Mouse (Mus musculus) R1 (cell line): ENCODE measurements around the gene Fam107b.

Experiments used
- DNase-seq: peaks from one replicate; pipeline ENCODE4 v3.0.0-alpha.2; 2018; ENCODE audit warnings: low read depth, low spot score

Fam107b gene

DNA sequence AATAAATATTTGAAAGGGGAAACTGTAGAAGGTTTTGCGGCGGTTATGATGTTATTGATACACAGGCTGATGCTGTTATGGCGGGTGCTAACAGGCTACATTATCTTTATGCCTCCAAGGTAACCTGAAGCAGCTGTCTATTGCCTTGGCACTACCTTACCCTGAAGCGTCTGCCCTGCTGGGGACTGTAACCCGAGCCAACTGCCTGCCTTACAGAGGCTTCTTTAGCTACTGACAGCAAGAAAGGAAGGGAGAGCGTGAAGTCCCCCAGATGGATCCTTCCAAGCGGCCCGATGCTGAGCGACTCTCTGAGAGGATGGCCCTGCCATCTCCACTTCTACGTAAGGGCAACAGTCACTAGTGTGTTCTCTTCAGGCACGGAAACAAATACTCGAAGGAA, at the start of gene Fam107b:
Gene Fam107b (plus strand): TSS at position 303 of the 400 bp plus-strand sequence.
- no peak for DNase-seq

DNA sequence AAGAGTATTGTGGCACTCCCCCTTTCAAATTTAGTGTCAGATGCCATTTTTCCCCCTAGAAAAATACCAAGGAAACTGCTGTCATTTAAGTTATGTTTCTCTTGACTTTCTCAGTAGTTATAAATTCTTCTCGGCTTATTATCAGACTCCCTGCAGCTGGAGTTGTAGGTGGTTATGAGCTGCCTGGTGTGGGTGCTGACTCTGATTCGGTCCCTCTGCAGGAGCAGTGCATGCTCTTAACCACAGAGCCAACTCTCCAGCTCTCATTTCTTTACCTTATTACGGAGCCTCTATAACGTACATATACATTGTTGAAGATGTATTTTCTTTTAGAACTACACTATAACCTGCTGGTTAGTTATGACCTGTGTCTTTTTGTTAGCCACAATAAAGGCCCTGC, 47.7 kb upstream of the Fam107b start:
- DNase-seq = no peak

DNA sequence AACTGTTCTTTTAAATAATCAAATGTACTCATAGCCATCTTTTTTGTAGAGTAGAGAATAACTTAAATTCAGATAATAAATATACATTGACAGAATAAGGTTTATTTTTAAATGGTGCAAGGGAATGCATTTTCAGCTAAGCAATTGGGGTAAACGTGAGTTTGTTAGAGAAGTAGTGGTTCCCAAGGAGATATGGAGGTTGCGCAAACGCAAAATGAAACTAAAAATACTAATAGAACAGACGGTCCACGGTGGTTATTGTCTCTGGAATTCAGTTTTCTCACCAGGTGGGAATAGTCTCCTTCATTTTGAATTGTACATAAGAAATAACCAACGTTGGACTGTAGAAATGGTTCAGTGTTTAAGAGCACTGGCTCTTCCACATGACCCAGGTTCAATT, 44.0 kb upstream of the Fam107b start:
- DNase-seq = no peak

DNA sequence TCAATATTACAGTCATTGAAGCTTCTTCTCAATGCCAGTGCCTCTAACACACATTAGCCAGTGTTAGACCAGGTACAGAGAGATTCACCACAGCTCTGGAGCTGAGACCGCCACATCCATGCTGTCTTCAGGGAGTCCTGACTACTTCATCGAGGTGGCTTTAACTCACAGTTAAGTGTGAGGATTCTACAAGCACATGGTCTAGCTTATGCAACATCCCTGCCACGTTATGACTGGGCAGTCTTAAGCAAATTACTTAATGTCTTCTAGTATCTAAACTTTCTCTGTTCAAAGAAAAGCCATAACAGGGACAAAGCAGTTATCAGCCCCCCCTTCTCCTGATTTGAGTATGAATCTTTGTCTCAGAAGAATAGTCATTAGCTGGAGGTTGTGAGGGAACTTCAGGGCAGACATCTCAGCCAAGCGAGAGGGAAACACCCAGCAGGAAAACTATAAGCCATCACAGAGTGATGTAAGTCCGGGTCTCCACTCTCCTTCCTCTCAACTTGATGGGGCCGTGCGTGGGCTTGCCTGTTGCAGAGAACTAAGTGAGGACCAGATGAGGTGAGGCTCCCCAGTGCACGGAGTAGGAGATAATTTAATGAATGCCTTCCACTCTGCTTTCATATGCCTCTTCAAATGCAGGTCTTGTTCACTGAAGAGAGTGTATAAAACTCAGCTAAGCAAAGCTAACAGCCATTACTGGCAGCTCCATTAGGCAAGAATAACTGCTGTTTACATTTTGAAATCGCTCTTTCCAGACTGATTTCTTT, 28.8 kb upstream of the Fam107b start:
- no peak for DNase-seq

DNA sequence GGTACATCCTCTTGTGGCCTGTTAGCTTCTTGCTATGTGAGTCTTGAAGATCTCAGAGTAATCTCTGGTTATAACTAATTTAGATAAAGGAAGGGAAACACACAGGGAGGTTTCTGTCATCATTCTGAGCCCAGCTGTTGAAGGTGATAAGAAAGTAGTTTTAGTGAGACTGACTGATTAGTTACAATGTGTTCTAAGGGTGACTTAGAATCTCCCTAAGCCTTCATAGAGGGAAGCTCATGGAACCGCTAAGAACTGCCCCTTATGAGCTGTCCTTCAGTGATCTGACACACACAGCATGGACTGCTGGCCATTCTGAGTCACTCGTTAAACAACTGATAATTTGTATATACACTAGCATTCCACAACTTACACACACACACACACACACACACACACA, 24.2 kb upstream of the Fam107b start:
- DNase-seq = no peak

DNA sequence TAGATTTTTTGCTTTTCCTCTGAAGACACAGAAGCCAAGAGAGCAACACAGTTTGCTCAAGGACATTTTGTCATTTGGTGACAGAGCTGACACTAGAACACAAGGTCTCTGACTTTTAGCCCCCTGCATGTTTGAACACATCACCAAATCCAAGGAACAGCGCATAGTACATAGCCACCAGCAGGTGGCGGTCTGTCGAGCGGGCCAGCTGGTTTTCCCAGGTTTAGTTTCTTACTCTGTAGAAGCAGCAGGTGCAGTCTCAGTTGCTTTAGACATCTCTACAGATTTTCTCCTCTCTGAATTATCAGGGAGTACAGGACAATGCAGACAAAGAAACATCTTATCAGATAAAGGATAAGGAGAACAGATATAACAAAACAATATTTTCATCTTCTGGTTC, 23.7 kb upstream of the Fam107b start:
- DNase-seq = peak; percentile 63

DNA sequence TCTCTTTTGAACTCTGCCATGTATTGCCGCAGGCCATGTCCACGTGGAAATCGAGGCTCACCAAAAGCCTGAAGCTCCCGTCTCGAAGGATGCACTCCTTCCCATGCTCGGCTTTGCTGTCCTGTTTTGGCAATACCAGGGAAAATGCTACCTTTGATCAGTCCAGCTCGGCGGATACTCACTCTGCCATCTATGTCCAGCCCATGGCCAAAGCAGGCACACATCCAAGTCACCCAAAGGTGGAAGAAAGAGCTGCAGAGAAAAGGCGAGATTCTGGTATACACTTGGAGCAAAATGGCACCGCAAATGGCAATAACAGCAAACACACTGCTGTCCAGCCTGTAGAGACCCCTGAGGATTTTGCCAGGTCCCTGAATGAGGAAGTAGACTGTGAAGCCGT, 318 bp downstream of the Fam107b start:
- DNase-seq = no peak

DNA sequence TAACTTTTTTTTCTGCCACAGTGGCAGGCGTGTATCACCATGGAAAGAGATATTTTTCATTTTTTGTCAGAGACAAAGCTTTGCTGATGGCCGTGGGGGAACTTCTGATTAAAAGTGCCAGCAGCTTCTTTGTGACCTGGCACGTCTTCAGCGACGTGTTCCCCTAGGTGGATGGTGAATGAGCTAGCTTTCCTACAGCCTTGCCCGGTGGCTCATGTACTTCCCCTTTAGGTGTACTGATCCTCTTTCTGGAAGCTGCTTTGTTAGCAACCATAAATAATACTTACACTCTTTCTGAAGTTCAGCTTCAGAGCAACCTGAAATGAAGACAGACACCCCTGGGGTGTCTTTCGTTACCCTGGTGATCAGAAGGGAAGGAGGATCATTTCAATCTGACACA, 3.6 kb downstream of the Fam107b start:
- DNase-seq = no peak

DNA sequence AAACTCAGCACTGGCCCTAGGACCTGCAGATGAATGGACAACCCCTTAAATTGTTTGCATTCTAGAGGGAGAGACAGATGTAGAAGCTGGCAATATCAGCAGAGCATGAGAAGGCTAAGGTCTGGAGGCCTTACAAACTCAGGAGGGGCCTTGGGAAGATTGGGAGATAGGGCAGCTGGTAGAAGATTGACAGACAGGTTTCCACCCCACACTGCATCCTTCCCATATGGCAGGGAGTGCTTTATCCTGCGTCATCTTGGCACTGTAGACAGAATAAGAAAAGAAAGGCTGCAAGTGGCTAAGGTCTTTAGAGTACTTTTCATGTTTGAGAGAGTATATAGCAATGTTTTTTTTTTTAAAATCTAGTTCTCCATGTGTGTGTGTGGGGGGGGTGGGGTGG, 4.9 kb downstream of the Fam107b start:
- DNase-seq = no peak

DNA sequence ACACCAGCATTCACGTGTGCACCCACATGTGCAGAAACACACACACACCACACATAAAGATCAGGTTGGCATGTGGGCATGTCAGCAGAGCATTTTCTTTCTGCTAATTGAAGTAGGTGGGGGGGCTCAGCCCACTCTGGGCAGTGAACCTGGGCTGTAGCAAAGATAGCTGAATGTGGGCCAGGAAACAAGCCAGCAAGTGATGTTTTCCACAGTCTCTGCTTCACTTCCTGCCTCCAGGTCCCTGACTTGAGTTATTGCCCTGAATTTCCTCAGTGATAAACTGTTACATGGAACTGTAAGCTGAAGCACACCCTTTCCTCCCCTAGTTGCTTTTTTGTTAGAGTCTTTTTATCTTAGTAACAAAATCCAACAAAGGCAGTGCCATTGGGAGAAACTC, 6.1 kb downstream of the Fam107b start:
- DNase-seq = no peak

DNA sequence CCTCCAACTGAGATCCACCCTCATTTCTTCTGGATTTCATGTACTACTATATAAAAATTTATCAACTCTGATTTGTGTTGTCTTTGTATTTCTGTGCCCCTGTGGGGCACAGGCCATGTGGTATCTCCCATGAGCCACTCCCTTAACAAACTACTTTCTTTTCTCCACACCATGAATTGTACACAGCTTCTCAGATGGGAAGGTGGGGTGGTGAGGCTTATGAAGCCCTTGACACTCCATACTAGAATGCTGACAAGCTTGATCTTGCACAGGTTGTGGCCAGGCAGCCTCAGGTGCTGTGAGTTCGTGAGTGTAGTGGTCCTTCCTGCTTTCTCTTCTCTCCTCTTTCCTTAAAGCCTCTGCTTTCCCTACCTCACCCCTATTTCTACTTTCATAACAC, 6.9 kb downstream of the Fam107b start:
- DNase-seq = no peak

DNA sequence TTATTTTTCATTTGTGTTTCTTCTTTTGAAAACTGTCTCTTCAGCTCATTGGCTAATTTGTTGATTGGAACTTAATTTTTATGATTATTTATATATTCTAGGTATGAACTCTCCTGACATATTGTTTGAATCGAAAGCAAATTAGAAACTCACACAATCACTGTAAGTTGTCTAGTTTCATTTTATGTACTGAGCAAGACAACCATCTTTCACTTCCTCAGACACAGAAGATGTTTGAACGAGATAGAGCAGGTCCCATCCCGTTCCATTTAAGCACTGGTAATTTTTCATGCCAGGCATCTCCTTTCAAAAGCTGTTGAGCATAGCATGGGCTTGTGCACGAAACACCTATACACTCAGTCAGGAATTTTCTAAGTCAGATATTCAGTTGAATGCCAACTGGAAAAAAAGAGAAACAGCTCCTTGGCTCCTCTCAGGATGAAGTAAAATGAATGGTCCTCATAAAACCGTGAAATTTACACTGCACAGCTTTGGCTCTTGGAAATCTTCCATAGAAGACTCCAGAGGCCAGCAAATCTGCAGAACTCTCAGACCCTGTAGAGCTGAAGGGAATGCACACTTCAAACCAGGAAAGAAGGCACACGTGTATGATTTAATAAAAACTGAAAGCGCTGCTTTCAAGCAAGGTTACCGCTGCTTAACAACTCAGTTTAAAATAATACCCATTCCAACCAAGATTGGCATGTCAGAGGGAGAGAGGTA, 8.1 kb downstream of the Fam107b start:
- DNase-seq = no peak

DNA sequence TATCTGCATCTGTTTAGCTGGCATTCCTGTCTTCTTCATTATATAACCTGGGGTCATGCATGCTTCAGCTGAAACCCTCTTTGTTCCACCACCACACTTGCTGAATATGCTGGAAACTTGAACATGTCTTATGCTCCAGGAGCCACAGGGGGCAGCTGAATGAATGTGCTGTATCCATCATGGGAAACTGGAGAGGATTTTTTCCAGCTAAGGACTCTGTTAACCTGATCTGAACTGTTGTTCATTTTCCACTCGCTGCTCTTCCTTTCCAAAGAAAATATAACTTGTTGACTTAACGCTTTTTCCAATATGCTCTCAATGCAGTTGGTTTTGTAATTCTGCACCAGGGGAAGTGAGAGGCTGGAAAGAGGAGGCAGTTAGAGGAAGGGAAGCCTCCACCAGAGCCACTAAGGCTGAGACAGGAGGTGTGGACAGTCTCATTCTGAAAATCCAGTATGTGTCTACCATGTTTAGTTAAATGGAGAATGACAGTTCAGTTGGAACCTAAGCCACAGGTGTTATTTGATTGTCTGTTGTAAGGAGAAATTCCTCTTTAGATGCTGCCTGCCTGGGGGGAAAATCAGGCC, 9.1 kb downstream of the Fam107b start:
- no peak for DNase-seq

DNA sequence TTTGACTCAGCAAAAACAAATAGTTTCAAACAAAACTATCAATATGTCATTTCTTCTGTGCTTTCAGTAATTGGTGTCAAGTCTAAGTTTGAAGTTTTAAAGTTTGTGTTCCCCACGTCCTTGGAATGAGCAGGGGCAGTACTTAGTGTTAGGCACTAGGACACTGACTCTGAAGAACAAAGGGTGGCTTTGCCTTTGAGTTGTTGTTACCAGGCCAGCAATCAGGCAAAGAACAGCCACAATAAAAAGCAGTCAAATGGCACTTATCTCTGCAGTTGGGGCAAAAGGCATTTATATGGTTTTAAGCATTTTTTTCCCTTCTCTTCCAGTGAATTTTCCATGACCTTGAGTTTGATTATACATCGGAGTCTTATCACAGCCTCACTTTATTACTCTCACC, 12.5 kb downstream of the Fam107b start:
- no peak for DNase-seq

DNA sequence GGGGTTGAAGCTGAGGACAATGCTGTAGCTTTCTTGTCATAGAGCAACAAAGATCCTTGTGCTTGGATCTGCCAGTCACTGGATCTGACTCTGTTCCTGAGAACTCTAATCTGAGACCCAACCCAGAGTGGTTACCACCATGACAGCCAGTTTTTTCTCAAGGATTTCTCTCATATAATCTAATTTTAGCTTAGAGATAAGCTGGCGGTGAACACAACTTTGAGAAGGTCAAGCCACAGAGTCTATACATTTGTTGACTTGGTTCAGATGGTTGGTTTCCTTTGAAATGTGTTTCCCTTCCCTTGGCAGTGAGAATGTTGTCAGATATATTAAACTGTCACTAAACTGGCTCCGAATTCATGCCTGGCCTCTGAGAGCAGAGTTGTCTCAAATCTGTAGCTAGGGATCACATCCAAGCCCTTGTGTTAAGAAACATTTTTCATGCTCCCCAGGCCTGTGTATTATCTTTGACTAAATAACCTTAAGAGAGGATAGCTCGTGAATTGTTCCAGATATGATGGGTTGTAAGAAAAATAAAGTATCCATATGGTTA, 15.0 kb downstream of the Fam107b start:
- no peak for DNase-seq

DNA sequence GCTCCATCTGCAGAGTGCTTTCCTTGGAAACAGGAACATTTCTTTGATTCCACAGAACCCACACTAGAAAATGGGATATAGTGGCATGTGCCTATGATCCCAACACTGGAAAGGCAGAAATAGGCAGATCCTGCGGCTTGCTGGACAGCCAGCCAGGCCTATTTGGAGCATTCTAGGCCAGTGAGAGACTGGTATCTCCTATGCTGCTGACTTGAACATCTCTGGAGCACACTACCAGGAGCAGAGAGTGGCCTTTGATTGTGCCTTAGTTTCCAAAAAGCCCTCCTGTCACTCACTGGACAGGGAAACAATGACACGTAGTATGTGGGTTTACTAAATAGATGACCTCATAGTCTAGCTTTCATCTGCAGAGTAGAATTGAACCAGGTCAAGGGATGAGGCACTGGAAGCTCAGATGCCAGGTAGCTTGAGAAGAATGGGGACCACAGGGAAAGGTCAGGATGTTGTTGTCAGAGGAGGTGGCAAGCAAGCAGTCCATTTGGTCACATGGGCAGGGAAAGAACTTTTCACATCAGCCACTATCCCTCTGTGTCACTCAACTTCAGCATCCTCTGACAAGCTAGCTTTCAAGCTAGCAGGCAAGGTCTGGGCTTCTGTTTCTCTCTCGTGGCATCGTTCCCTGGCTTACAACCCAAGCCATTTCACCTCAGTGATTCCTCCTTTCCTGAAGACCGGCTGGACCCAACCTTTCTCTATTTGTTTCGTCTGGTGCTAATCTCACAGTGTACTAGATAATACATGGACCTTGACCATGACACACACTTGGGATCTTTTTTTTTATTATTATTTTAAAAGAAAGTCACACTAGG, 20.0 kb downstream of the Fam107b start:
- DNase-seq = no peak

DNA sequence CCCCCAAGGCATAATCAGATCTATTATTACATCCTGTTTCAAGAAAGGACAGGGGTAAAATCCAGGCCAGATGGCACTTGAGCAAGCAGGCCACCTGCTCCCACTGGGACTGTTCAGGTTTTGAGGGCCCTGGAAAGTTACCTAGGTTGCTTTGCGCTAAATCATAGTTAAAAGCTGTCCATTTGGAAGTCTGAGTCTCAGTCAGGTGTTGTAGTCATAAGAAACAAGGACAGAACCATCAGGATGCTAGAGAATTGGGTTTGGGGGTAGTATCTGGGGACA, 20.6 kb downstream of the Fam107b start:
- DNase-seq = no peak

DNA sequence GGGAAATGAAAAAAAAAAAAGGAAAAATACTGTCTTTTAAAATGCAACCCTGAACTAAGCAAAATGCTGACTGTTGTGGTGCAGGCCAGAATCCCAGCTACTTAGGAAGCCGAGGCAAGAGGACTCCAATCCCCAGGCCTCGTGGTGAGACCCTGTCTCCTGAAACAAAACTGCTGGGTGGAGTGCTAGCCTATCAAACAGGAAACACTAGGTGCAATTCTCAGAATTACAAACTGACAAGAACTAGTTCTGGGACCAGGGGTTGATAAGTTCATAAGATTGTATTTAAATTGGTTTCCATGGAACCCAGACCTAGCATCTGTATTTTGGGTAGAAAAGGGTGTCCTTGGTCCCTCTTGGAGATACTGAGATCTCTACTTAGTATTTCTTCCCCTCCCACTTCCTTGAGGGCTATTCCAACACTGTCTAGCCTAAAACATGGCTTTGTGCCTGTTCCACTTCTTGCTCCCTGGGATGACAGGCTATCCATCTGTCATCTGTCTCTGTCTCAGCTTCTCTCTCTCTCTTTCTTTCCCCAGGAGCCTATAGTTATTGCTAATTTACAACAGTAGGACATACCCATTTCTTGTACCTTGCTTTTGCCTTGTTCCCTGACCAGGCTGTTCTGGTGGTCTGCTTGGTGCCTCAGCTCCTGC, 24.5 kb downstream of the Fam107b start:
- no peak for DNase-seq

DNA sequence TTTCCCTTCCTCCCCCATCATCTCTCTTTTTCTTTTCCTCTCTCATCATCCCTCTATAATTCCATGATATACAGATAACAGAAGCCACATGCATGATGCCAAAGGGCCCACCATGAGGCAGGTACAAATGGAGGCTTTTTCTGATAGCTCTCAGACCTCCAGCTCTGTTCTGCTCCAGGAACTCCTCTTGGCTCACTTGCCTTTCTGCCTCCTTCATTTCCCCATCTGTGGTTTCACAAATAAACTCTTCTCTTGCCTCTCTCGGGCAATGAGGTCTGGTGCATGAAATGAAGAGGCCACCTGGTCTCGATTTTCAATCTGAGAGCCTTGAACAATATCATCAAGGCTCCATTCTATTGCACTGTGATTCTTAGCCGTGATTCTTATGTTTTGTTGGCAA, 30.1 kb downstream of the Fam107b start:
- DNase-seq = no peak

DNA sequence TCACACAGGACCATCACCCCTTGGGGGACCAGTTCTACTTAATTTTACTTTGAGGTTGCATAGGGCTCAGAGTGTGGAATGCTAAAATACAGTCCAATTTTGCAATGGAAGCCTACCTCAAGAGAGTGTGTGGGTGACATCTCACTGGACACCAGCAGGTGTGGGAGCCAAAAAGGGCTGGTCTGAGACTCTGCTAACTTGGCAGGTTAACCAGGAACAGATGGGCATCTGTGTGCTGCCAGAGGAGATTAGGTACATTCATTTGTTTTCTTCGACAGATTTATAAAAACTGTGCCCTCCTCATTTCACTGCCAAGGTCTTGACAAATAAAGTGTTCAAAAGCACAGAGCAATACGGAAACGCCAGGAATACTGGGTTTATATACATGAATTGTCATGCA, 32.3 kb downstream of the Fam107b start:
- no peak for DNase-seq

DNA sequence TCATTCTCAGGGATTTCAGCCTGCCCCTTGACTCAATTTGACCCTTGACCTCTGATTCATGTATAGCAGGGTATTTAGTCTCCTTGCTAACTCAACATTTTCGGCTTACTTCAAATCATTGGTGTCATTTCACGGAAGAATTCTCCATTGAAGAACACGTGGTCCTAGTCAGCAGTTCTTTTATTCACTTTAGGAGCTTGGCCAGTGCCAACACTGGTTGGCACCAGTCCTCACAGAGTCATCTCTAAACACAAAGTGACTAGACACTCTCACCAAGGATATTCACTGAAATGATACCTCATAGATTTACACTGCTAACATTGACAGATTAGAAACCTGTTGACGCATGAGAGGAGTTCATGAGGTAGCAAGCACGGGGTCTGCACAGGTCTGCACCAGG, 32.9 kb downstream of the Fam107b start:
- DNase-seq = no peak
